Mouse (Mus musculus) lung, postnatal 0 days (tissue): Measurements from ENCODE around the gene Pmm1. TPM values are rescaled to one million over a fixed set of nuclear protein-coding genes. Genes with fewer than 3 reads are reported as not detected.

Experiments used
- ATAC-seq: fragments of 200-750 bp; cut with Nextera tagmentation; 2 replicates; pipeline ENCODE4 v1.8.0; 2017; ENCODE audit warnings: moderate library complexity
- DNase-seq: peaks from one replicate; pipeline ENCODE4 v3.0.0-alpha.2; 2016; ENCODE audit warnings: low spot score
- H3K27ac ChIP-seq: fragments of 300-500 bp; sonication (generic); 2 replicates; pipeline ENCODE4 v1.5.1; 2014; ENCODE audit warnings: antibody characterized with exemption, mild to moderate bottlenecking, low read length, mixed read lengths
- H3K27me3 ChIP-seq: fragments of 300-500 bp; sonication (generic); replicated peaks from 2 replicates; pipeline ENCODE4 v1.6.1; 2014; ENCODE audit warnings: low read length, mixed read lengths; ENCODE audit not compliant: insufficient read depth
- H3K36me3 ChIP-seq: fragments of 300-500 bp; sonication (generic); 2 replicates; pipeline ENCODE4 v1.6.1; 2014; ENCODE audit warnings: low read length, mixed read lengths; ENCODE audit not compliant: insufficient read depth
- H3K4me1 ChIP-seq: fragments of 300-500 bp; sonication (generic); 2 replicates; pipeline ENCODE4 v1.6.1; 2014; ENCODE audit warnings: antibody characterized with exemption, low read depth, low read length, mixed read lengths; ENCODE audit not compliant: insufficient read depth
- H3K4me2 ChIP-seq: fragments of 300-500 bp; sonication (generic); replicated peaks from 2 replicates; pipeline ENCODE4 v1.6.1; 2014; ENCODE audit warnings: low read depth, mild to moderate bottlenecking, low read length, moderate library complexity, mixed read lengths
- H3K4me3 ChIP-seq: fragments of 300-500 bp; sonication (generic); 2 replicates; pipeline ENCODE4 v1.5.1; 2014; ENCODE audit warnings: low read depth, low read length
- H3K9ac ChIP-seq: fragments of 300-500 bp; sonication (generic); replicated peaks from 2 replicates; pipeline ENCODE4 v1.6.1; 2014; ENCODE audit warnings: low read depth, mild to moderate bottlenecking
- H3K9me3 ChIP-seq: fragments of 300-500 bp; sonication (generic); 2 replicates; pipeline ENCODE4 v1.6.1; 2016; ENCODE audit warnings: low read length, mixed read lengths
- CTCF ChIP-seq: IDR thresholded peaks from 2 replicates; pipeline ENCODE4 v1.5.1; 2016; ENCODE audit warnings: antibody characterized with exemption, mild to moderate bottlenecking
- EP300 ChIP-seq: IDR thresholded peaks from 2 replicates; pipeline ENCODE4 v1.6.1; 2016; ENCODE audit warnings: antibody characterized with exemption, mild to moderate bottlenecking, control low read depth
- WGBS: fragments of 180-500 bp; shearing (Covaris S2); extraction: QIAGEN DNeasy Blood & Tissue Kit; methylation state at CpG from one replicate; pipeline ENCODE4 v1.1.7; 2014; 5-methylcytosine and 5-hydroxymethylcytosine counted together
- polyA plus RNA-seq: library from polyadenylated mRNA; unstranded; fragments of >200 nt; fragmentation: Nextera tagmentation; extraction: Ambion mirVana; gene quantifications from 2 replicates; pipeline ENCODE4 v1.2.1, GENCODE M21; 2015

Gene Pmm1
- polyA plus RNA-seq, 1 experiment from 2014 or later, result 23.4 TPM

DNA sequence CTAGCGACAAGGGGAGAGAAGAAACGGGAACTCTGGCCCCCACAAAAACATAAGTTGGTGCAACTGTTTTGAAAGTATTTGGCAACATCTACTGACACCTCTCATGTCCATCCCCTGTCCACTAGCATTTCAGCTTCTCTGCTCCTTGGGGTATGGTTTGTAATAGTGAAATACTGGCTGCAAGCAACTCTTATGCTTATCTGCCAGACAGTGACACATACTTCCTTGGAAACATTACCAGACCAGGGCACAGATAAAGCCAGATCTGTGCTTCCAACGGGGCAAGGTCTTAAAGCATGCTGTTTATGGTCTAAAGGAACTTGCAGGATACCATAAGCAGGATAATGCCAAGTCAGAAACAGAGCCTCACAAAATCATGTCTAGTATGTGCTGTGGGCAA lies 1.8 kb downstream of the Pmm1 start:
- ATAC-seq, result no peak
- no peak overlapping the region for H3K4me3 ChIP-seq
- H3K9me3 ChIP-seq, result no peaks in the 10 kb centered on the region
- no peaks in the 10 kb centered on the region for H3K27me3 ChIP-seq
- no peaks in the 10 kb centered on the region for H3K4me1 ChIP-seq
- no peak for DNase-seq
- TF ChIP-seq EP300, result no peak
- TF ChIP-seq CTCF, result no peak
- no peak overlapping the region for H3K9ac ChIP-seq
- H3K4me2 ChIP-seq, result no peak overlapping the region
- H3K27ac ChIP-seq, result no peak overlapping the region
- 70% methylated on average over 3 of the region's 3 CpGs for WGBS
- no peaks in the 10 kb centered on the region for H3K36me3 ChIP-seq

DNA sequence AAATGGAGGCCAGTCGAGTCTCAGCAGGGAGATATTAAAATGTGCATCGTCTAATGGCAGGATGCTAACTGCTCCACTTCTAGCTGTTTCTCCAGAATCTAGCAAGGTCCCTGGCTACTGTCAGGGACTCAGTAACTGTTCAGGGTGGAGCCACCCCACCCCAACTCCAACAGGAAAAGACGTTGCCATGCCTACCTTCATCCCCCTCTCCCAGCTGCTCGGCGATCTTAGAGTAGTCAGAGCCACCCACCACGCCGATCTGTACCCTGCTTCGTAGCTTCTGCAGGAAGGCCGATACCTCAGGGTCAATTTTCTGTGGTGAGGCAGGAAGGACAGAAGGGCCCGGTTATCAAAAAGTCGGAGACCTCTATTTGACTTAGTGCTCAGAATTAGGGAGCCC lies 3.1 kb downstream of the Pmm1 start:
- no peaks in the 10 kb centered on the region for H3K27me3 ChIP-seq
- 78% methylated on average over 11 of the region's 11 CpGs for WGBS
- DNase-seq (no peak), ATAC-seq (no peak)
- no peak overlapping the region for H3K27ac ChIP-seq
- H3K9me3 ChIP-seq, result no peaks in the 10 kb centered on the region
- no peaks in the 10 kb centered on the region for H3K4me1 ChIP-seq
- H3K4me2 ChIP-seq, result no peak overlapping the region
- H3K36me3 ChIP-seq, result no peaks in the 10 kb centered on the region
- no peak overlapping the region for H3K4me3 ChIP-seq
- no peak overlapping the region for H3K9ac ChIP-seq
- TF ChIP-seq CTCF, result no peak
- TF ChIP-seq EP300, result no peak

DNA sequence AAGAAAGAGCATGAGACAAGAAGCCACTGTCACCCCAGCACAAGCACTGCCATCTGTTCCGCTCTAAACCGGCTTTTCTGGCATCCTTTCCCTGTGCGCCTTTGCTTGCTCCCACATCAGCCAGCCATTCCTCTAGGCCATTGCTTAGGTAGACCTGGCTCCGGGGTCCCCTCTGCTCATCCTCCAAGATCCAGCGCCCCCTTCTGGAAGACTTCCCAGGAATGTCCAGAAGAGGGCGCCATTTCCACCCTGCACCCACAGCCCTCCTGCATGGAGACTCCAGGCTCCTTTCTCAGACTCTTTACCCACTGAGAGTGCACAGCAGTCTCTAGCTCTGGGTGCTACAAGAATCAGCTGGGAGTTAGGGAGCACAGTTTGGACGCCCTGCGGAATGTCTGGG lies 4.3 kb downstream of the Pmm1 start:
- Histone ChIP-seq H3K9me3 (no peaks in the 10 kb centered on the region), H3K27me3 (no peaks in the 10 kb centered on the region), H3K4me3 (no peak overlapping the region), H3K9ac (no peak overlapping the region), H3K4me1 (no peaks in the 10 kb centered on the region), H3K27ac (no peak overlapping the region), H3K36me3 (no peaks in the 10 kb centered on the region), H3K4me2 (no peak overlapping the region)
- TF ChIP-seq EP300, result no peak
- peak; percentile 93 for TF ChIP-seq CTCF
- DNase-seq (peak; percentile 53), ATAC-seq (no peak)
- 56% methylated on average over 8 of the region's 8 CpGs for WGBS

DNA sequence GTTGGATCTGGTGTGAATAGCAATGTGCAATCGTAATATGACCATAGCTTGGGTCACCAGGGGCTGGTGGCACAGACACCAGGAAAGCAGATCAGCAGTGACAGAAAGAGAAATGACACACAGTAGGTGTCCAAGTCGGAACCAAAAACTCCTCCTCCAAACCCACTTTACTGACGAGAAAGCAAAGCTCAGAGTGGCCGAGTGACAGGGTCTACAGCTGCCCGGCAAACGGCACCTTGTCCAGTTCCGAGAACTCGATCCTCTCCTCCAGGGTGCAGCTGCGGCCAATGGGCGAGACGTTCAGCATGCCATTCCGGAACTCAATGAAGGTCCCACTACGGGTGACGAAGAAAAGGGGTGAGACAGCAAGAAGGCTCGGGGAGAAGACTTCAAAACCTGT lies 5.3 kb downstream of the Pmm1 start:
- Histone ChIP-seq H3K27ac (no peak overlapping the region), H3K36me3 (no peaks in the 10 kb centered on the region), H3K4me3 (no peak overlapping the region), H3K4me1 (no peaks in the 10 kb centered on the region), H3K9me3 (no peaks in the 10 kb centered on the region), H3K9ac (no peak overlapping the region), H3K27me3 (no peaks in the 10 kb centered on the region), H3K4me2 (no peak overlapping the region)
- ATAC-seq (no peak), DNase-seq (no peak)
- 91% methylated on average over 15 of the region's 15 CpGs for WGBS
- no peak for TF ChIP-seq CTCF
- TF ChIP-seq EP300, result no peak

DNA sequence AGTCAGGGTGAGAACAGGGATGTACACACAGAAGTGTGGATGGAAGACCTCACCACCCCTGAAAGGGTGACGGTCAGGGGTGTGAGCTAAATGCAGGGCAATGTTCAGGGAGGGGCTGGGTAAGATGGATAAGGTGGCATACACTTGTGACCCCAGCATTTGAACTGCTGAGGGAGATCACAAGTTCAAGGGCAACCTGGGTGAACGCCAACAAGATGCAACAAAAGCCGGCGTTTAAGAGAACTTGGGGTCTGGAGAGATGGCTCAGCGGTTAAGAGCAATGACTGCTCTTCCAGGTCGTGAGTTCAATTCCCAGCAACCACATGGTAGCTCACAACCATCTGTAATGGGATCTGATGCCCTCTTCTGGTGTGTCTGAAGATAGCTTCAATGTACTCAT lies 6.0 kb downstream of the Pmm1 start:
- no peak for TF ChIP-seq EP300
- TF ChIP-seq CTCF, result no peak
- Histone ChIP-seq H3K4me1 (no peaks in the 10 kb centered on the region), H3K9me3 (no peaks in the 10 kb centered on the region), H3K27ac (no peak overlapping the region), H3K4me2 (no peak overlapping the region), H3K36me3 (no peaks in the 10 kb centered on the region), H3K4me3 (no peak overlapping the region), H3K27me3 (no peaks in the 10 kb centered on the region), H3K9ac (no peak overlapping the region)
- WGBS, result 89% methylated on average over 6 of the region's 6 CpGs
- DNase-seq (no peak), ATAC-seq (no peak)

DNA sequence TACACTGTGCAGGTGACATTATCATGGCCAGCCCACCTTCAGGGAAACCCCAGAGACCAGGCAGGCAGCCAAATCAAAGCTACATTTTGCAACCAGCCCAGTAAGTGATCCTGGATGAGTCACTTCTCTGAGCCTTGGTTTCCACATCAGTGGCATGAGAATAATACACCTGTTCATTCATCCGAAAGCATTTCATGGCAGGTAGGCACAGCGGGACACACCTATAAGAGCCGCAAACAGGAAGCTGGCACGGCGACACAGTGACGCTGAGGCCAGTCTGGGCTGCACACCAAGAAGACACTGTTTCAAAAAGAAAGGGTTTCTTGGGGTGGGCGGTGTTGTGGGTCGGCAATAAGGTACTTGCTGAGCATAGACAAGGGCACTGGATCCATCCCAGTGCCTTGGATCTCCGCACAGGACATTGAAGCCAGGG lies 6.6 kb downstream of the Pmm1 start:
- Histone ChIP-seq H3K4me2 (no peak overlapping the region), H3K4me3 (no peak overlapping the region), H3K9ac (no peak overlapping the region), H3K9me3 (no peaks in the 10 kb centered on the region), H3K36me3 (no peaks in the 10 kb centered on the region), H3K27me3 (no peaks in the 10 kb centered on the region), H3K27ac (no peak overlapping the region), H3K4me1 (no peaks in the 10 kb centered on the region)
- TF ChIP-seq EP300 (no peak), CTCF (no peak)
- DNase-seq (no peak), ATAC-seq (no peak)
- WGBS, result 88% methylated on average over 9 of the region's 9 CpGs

DNA sequence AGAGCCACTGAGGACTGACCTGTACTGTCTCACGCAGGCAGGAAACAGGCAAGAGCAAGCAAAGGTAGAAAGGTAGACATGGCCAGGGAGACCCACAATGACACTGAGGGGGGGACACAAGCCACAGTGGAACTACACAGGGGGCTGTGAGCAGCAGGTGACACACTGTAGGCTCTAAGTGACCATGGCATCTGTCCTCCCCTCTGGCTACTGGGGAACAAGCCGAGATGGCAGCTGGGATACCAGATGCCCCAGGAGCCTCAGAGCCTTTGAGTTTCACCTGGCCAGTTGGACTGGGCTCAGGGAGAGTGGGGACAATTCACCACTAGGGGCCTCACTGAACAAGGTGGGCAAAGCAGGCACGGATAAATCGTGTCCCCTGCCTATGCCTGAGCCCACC lies 8.4 kb downstream of the Pmm1 start:
- H3K4me3 ChIP-seq, result no peak overlapping the region
- no peak overlapping the region for H3K9ac ChIP-seq
- H3K9me3 ChIP-seq, result no peaks in the 10 kb centered on the region
- 76% methylated on average over 4 of the region's 4 CpGs for WGBS
- no peak overlapping the region for H3K4me2 ChIP-seq
- no peak overlapping the region for H3K27ac ChIP-seq
- no peak for ATAC-seq
- H3K4me1 ChIP-seq, result no peaks in the 10 kb centered on the region
- H3K27me3 ChIP-seq, result no peaks in the 10 kb centered on the region
- TF ChIP-seq CTCF (peak; percentile 2; the same call in 1 of the 2 replicates), EP300 (no peak)
- DNase-seq, result no peak
- no peaks in the 10 kb centered on the region for H3K36me3 ChIP-seq
